Mouse (Mus musculus) adrenal gland, adult 8-10 months (tissue): ENCODE results near the gene Fignl1. TPM values are rescaled to one million over a fixed set of nuclear protein-coding genes. Genes with fewer than 3 reads are reported as not detected.

Experiments
- DNase-seq: peaks from one replicate; pipeline ENCODE4 v3.0.0; 2022
- total RNA-seq, 4 experiments: library from RNA; stranded (reverse); gene quantifications; 2 replicates each; pipeline ENCODE4 v1.2.4; 2022

Gene Fignl1
- total RNA-seq, 4 experiments from 2014 or later, result 1.3 to 2.8 (median 2.1) TPM

GRCm38 (mm10) chr11:11763211-11763666 lies 45.5 kb downstream of the Fignl1 start:
- DNase-seq, result no peak

- DNase-seq, result no peak
Observed at GRCm38 (mm10) chr11:11758883-11759282, 49.9 kb downstream of the Fignl1 start.

DNA sequence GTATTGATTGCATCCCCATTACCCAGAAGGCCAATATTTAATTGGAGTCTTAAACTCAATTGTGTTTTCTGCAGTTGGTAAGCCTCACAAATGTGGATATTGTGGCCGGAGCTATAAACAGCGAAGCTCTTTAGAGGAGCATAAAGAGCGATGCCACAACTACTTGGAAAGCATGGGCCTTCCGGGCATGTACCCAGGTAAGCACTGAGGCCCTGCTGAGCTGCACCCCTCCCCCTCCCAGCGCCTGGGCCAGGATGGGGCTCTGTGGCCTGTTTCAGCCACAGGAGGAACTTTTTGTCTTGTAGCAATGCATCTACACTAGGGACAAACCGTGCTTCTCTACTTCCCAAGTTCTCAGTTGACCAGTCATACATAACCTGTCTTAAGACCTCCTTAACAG lies 50.6 kb downstream of the Fignl1 start:
- no peak for DNase-seq

- DNase-seq, result no peak
Observed at GRCm38 (mm10) chr11:11752859-11753258, 55.9 kb downstream of the Fignl1 start.

DNA sequence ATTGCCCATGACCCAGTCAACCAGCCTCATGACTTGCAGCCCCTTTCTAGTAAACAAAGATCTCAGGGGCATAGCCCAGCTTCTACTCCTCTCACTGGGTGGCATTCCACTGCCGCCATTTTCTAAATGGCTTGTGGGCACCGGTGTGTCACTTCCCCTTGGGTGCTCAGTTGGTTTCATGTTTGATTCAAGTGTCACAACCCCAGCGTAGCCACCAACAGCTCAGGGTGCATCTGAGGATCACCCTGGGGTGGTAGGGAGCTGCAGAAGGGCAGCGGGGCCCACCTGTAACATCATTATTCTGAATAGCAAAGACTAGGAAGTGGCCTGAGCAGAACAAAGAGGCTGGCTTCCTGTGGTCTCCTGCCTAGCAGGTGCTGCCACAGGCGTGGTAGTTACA lies 57.7 kb downstream of the Fignl1 start:
- DNase-seq, result no peak

GRCm38 (mm10) chr11:11744222-11744621 lies 64.5 kb downstream of the Fignl1 start:
- DNase-seq, result no peak

- DNase-seq, result no peak
Observed at GRCm38 (mm10) chr11:11742626-11743025, 66.1 kb downstream of the Fignl1 start.

DNA sequence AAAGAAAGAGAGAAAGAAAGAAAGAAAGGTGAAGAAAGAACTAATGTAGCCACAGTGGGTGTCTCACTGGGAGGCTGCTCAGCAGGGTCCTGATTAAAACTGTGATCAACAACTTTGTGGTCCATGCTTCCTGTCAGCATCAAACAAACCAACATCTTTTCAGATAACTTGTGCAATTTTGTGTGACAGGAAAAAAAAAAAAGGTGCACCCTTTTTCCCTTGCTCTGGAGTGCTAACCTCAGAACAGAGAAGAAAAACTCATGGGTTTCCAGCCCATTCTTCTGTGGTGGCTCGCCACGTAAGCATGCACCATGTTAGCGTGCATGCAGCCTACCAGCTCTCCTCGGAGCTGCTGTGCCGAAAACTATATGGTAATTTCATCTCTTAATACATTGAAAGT lies 67.2 kb downstream of the Fignl1 start:
- no peak for DNase-seq

- no peak for DNase-seq
Observed at GRCm38 (mm10) chr11:11740603-11741002, 68.2 kb downstream of the Fignl1 start.

- DNase-seq, result no peak
Observed at GRCm38 (mm10) chr11:11739054-11739453, 69.7 kb downstream of the Fignl1 start.

GRCm38 (mm10) chr11:11737562-11737961 lies 71.2 kb downstream of the Fignl1 start:
- DNase-seq, result no peak

Other genes starting within 250 kb of the Fignl1 start
- gene 4930512M02Rik, start 181.1 kb downstream of the Fignl1 start, total RNA-seq, result not detected
- gene Ikzf1, start 124.0 kb downstream of the Fignl1 start, total RNA-seq, result 1 to 10 TPM; 2.7 to 6.3 (median 3.7) TPM
- gene Ddc, start 89.2 kb upstream of the Fignl1 start, total RNA-seq, result 100 to 1,000 TPM in 2 of 4 experiments, 10 to 100 TPM in 2; 75.6 to 147 (median 95.4) TPM
- 10 to 100 TPM; 64.1 to 75.4 (median 74.2) TPM for gene Grb10, start 229.7 kb upstream of the Fignl1 start, total RNA-seq